Mouse (Mus musculus) thymus, adult 2 months (tissue): Measurements from ENCODE around the gene Ndufa4l2.

Experiments
- CTCF ChIP-seq: fragments of 200-500 bp; IDR thresholded peaks from 2 replicates; pipeline ENCODE4 v1.5.1; 2012; ENCODE audit warnings: mild to moderate bottlenecking, control low read depth, low read length, moderate library complexity, borderline replicate concordance; ENCODE audit not compliant: control insufficient read depth, poor library complexity, insufficient read depth; ENCODE audit errors: extremely low read depth
- POLR2A ChIP-seq: fragments of 200-500 bp; IDR thresholded peaks from 2 replicates; pipeline ENCODE4 v1.6.1; 2012; ENCODE audit warnings: mild to moderate bottlenecking, low read length, control low read depth, moderate library complexity; ENCODE audit not compliant: control insufficient read depth, poor library complexity, insufficient read depth; ENCODE audit errors: extremely low read depth

- no peak for TF ChIP-seq POLR2A
- no peak for TF ChIP-seq CTCF
Observed at GRCm38 (mm10) chr10:127534929-127535384, 20.2 kb downstream of the Ndufa4l2 start.
